Mouse (Mus musculus) kidney, postnatal 0 days (tissue): Measurements from ENCODE around the gene Fam222a. TPM values are rescaled to one million over a fixed set of nuclear protein-coding genes. Genes with fewer than 3 reads are reported as not detected.

Experiments
- ATAC-seq: fragments of 200-750 bp; cut with Nextera tagmentation; replicated peaks from 2 replicates; pipeline ENCODE4 v1.8.0; 2017; ENCODE audit warnings: low read depth, moderate number of reproducible peaks, moderate TSS enrichment, moderate library complexity; ENCODE audit not compliant: low FRiP score
- DNase-seq: peaks from one replicate; pipeline ENCODE4 v3.0.0-alpha.2; 2016; ENCODE audit warnings: low spot score
- H3K27ac ChIP-seq: fragments of 300-500 bp; sonication (generic); 2 replicates; pipeline ENCODE4 v1.5.1; 2014; ENCODE audit warnings: mild to moderate bottlenecking
- H3K27me3 ChIP-seq: fragments of 300-500 bp; sonication (generic); 2 replicates; pipeline ENCODE4 v1.6.1; 2014; ENCODE audit warnings: low read length, mixed read lengths; ENCODE audit not compliant: insufficient read depth
- H3K36me3 ChIP-seq: fragments of 300-500 bp; sonication (generic); 2 replicates; pipeline ENCODE4 v1.6.1; 2014; ENCODE audit warnings: low read length, mixed read lengths; ENCODE audit not compliant: insufficient read depth
- H3K4me1 ChIP-seq: fragments of 300-500 bp; sonication (generic); replicated peaks from 2 replicates; pipeline ENCODE4 v1.6.1; 2014; ENCODE audit warnings: antibody characterized with exemption, low read length, mixed read lengths; ENCODE audit not compliant: insufficient read depth
- H3K4me2 ChIP-seq: fragments of 300-500 bp; sonication (generic); 2 replicates; pipeline ENCODE4 v1.6.1; 2014; ENCODE audit warnings: mild to moderate bottlenecking, low read length, moderate library complexity, mixed read lengths
- H3K4me3 ChIP-seq: fragments of 300-500 bp; sonication (generic); replicated peaks from 2 replicates; pipeline ENCODE4 v1.5.1; 2014; ENCODE audit warnings: low read depth, low read length
- H3K9ac ChIP-seq: fragments of 300-500 bp; sonication (generic); 2 replicates; pipeline ENCODE4 v1.6.1; 2014; ENCODE audit warnings: low read depth, low read length
- H3K9me3 ChIP-seq: fragments of 300-500 bp; sonication (generic); replicated peaks from 2 replicates; pipeline ENCODE4 v1.6.1; 2016; ENCODE audit warnings: low read length, inconsistent platforms, mixed read lengths
- CTCF ChIP-seq: IDR thresholded peaks from 2 replicates; pipeline ENCODE4 v1.5.1; 2016; ENCODE audit warnings: antibody characterized with exemption, low read depth, mild to moderate bottlenecking, moderate library complexity
- WGBS: fragments of 180-500 bp; shearing (Covaris S2); extraction: QIAGEN DNeasy Blood & Tissue Kit; methylation state at CpG from one replicate; pipeline ENCODE4 v1.1.7; 2014; 5-methylcytosine and 5-hydroxymethylcytosine counted together
- polyA plus RNA-seq: library from polyadenylated mRNA; unstranded; fragments of >200 nt; fragmentation: Nextera tagmentation; extraction: Ambion mirVana; gene quantifications from 2 replicates; pipeline ENCODE4 v1.2.1, GENCODE M21; 2015

Fam222a gene
- polyA plus RNA-seq, 1 experiment from 2014 or later = 5.8 TPM

DNA sequence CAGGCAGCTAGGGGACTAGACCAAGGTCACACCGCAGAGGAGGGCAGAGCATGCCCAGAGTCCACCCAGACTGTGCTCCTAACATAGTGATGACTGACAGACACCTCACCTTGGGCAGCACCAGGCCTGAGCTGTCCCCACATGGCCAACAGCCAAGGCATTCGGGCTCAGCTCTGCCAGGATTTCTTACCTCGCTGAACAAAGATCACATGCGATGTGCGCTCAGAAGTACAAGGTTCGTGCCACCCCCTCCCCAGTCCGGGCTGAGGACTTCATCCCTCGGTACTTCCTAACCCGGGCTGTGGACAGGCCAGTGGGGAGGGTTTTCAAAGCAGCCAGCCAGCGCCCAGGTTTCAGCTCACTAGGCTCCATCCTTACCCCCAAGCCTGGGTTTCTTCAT lies 89.6 kb downstream of the Fam222a start:
- no peaks in the 10 kb centered on the region for H3K36me3 ChIP-seq
- H3K4me2 ChIP-seq = peak overlapping the region; percentile 96
- no peaks in the 10 kb centered on the region for H3K9me3 ChIP-seq
- peak overlapping the region; percentile 60 for H3K4me3 ChIP-seq
- H3K9ac ChIP-seq = peak overlapping the region; percentile 62
- H3K4me1 ChIP-seq = peaks cover 12% of the 10 kb centered on the region; the same call in 1 of the 2 replicates
- WGBS = 27% methylated on average over 10 of the region's 10 CpGs
- no peak for DNase-seq
- peaks cover 4% of the 10 kb centered on the region; the same call in 1 of the 2 replicates for H3K27me3 ChIP-seq
- peak overlapping the region; percentile 70 for H3K27ac ChIP-seq
- ATAC-seq = peak; percentile 72
- no peak for TF ChIP-seq CTCF

DNA sequence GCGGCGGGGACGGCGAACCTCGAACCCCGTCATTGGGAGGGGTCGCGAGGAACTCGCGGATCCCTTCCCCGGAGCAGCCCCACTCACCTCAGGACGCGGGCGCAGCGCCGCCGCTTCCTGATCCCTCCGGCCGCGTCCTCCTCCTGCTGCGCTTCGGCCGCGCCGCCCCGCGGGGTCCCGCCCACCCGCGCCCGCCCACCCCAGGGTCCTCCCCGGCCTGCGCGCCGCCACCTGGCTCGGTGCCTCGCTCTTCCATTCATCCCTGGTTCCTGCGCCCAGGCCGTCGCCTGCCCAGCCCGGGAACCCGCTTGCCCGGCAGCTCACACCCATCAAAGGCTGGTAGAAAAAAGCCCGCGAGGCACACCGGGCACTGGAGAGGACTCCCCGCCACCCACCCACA lies 90.4 kb downstream of the Fam222a start, which contains the start of gene Trpv4:
Trpv4 (minus strand) TSS at position 167 of the 400 bp plus-strand sequence.
- Histone ChIP-seq H3K4me1 (peaks cover 12% of the 10 kb centered on the region; the same call in 1 of the 2 replicates), H3K9me3 (no peaks in the 10 kb centered on the region), H3K36me3 (no peaks in the 10 kb centered on the region), H3K4me2 (peak within 1 kb of the TSS; percentile 96), H3K9ac (peak within 1 kb of the TSS; percentile 62), H3K27ac (peak within 1 kb of the TSS; percentile 70), H3K27me3 (peaks cover 4% of the 10 kb centered on the region; the same call in 1 of the 2 replicates), H3K4me3 (peak within 1 kb of the TSS; percentile 60)
- TF ChIP-seq CTCF = no peak
- DNase-seq (no peak), ATAC-seq (peak; percentile 37; the same call in 1 of the 2 replicates)
- under 1% methylated on average over 47 of the region's 47 CpGs for WGBS

DNA sequence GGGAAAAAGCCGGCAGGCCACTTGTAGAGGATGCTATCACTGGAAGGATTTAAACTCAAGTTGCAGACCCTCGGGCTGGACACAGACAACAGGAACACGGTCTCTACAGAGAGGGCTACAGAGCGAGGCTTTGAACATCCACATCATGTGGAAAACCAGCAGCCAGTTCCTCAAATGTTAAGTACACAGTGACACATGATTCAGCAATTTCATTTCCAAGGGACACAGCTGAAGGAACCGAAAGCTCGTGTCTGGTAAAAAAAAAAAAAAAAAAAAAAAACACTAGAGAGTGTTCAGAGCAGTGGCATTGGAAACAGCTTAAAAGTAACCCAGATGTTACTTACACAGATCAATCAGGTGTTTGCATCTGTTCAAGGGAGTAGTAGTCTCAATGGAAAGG lies 93.2 kb downstream of the Fam222a start:
- H3K4me2 ChIP-seq = no peak overlapping the region
- DNase-seq = no peak
- H3K9me3 ChIP-seq = no peaks in the 10 kb centered on the region
- no peak for ATAC-seq
- no peak overlapping the region for H3K9ac ChIP-seq
- no peak overlapping the region for H3K4me3 ChIP-seq
- H3K4me1 ChIP-seq = peaks cover 12% of the 10 kb centered on the region; the same call in 1 of the 2 replicates
- H3K27me3 ChIP-seq = peaks cover 4% of the 10 kb centered on the region; the same call in 1 of the 2 replicates
- TF ChIP-seq CTCF = no peak
- H3K27ac ChIP-seq = no peak overlapping the region
- no peaks in the 10 kb centered on the region for H3K36me3 ChIP-seq
- WGBS = 54% methylated on average over 6 of the region's 6 CpGs

Other genes with a start within 250 kb of the Fam222a start
- 80.5 and 89.7 TPM in 2 replicates for gene Kctd10, start 187.5 kb upstream of the Fam222a start, polyA plus RNA-seq
- gene Ube3b, start 187.4 kb upstream of the Fam222a start, polyA plus RNA-seq = 28.6 and 30.8 TPM in 2 replicates
- gene Mmab, start 124.0 kb upstream of the Fam222a start, polyA plus RNA-seq = 18.9 and 22.8 TPM in 2 replicates
- 29.3 and 31.7 TPM in 2 replicates for gene Mvk, start 123.7 kb upstream of the Fam222a start, polyA plus RNA-seq
- 31.3 and 35.6 TPM in 2 replicates for gene Trpv4, start 90.4 kb downstream of the Fam222a start, polyA plus RNA-seq
- 65.0 and 70.3 TPM in 2 replicates for gene Gltp, start 123.0 kb downstream of the Fam222a start, polyA plus RNA-seq
- 10.2 and 12.2 TPM in 2 replicates for gene Tchp, start 139.7 kb downstream of the Fam222a start, polyA plus RNA-seq
- 45.6 and 49.2 TPM in 2 replicates for gene Ankrd13a, start 206.7 kb downstream of the Fam222a start, polyA plus RNA-seq
- 25.8 and 27.8 TPM in 2 replicates for gene Git2, start 207.5 kb downstream of the Fam222a start, polyA plus RNA-seq